In the genomic region with DNA sequence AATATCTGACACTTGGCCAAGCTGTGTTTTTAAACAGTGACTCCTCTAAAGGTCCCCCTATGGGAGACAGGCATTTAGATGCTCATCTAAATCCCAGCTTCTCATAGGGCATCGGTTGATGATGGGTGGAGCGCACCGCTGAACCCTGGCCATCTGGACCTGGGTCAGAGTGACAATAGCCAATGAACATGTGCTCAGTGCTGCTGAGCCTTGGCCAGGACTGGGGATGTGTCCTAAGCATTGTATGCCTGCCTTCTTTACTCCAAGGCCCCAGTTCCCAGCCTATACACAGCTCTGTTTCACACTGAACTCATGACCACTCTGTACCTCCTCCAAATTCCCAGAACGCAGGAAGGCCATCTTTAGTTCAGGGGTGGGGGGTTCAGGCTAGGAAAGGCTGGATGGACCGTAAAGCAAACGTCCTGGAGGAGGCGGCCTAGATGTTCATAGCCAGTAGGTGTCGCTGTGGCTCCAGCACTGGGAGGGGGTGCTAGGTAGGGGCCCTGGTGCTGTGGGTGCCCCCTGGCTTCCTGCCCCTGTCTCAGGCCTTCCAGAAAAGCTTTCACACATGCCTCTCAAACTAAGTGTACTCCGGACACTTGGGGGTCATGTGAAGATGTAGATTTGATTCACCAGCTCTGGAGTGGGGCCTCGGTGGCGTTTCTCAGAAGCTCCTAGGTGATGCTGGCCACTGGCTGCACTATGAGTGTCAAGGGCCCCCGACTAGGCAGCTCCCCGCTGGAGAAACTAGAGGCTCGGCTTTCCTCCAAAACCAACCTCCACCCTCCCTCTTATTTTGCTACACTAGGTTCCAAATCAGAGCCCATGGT, we compare ENCODE assay signal across 9 mouse cellular contexts.
A peak's percentile ranks its signal among the peaks of the same experiment; 100 is the strongest.
DNase-seq lines count a peak whose midpoint lies in the region; ATAC-seq and TF ChIP-seq lines count a peak whose summit lies in the region.
"Had no signal": no experiment of that assay in that cellular context is flagged by ENCODE, and none has a peak within 500 bp of the region (broad histone marks: within the 10 kb centered on the region; RNA-seq: fewer than 3 reads in every experiment).

No protein-coding gene starts in this region.

- no peaks in the 10 kb centered on the region; the same call in 1 of the 2 replicates for H3K27me3 ChIP-seq in forebrain, postnatal 0 days (ENCODE audit: insufficient read depth, low read length)
- peaks cover 8% of the 10 kb centered on the region for H3K27me3 ChIP-seq in hindbrain, embryonic 16.5 days (replicated peaks; ENCODE audit: control insufficient read depth, insufficient read depth, low read length)
- peaks cover 99% of the 10 kb centered on the region for H3K27me3 ChIP-seq in midbrain, embryonic 10.5 days (ENCODE audit: low read depth, poor library complexity, severe bottlenecking)
- H3K27me3 ChIP-seq in stomach, embryonic 16.5 days (ENCODE audit: control insufficient read depth, insufficient read depth, low read length) = 0 out of 2 replicates have a peak, but pooled peaks cover 2% of the 10 kb centered on the region

- H3K4me1 ChIP-seq in bone marrow macrophage, adult 2 months (ENCODE audit: control insufficient read depth, insufficient read depth, low read length) = no peaks in the 10 kb centered on the region
- H3K4me1 ChIP-seq in forebrain, postnatal 0 days (ENCODE audit: insufficient read depth) = no peaks in the 10 kb centered on the region
- 0 out of 2 replicates have a peak, but pooled peaks cover 2% of the 10 kb centered on the region for H3K4me1 ChIP-seq in hindbrain, embryonic 16.5 days (ENCODE audit: control insufficient read depth, insufficient read depth, low read depth, low read length)
- H3K4me1 ChIP-seq in midbrain, embryonic 10.5 days = peaks cover 32% of the 10 kb centered on the region
- no peaks in the 10 kb centered on the region for H3K4me1 ChIP-seq in stomach, embryonic 16.5 days (ENCODE audit: control insufficient read depth, insufficient read depth, low read length)

- peak; percentile 53; the same call in 1 of the 2 replicates for ATAC-seq in forebrain, postnatal 0 days
- ATAC-seq in hindbrain, embryonic 16.5 days = peak; percentile 53
- peak; percentile 42 for ATAC-seq in stomach, embryonic 16.5 days (ENCODE audit: insufficient read depth, low FRiP score)

- TF ChIP-seq POLR2A in bone marrow macrophage, adult 2 months (IDR thresholded peaks at IDR 0.05; ENCODE audit: borderline replicate concordance, low read depth, low read length) = no peak

- H3K9me3 ChIP-seq in forebrain, postnatal 0 days (ENCODE audit: low read length) = no peaks in the 10 kb centered on the region
- H3K9me3 ChIP-seq in hindbrain, embryonic 16.5 days (ENCODE audit: control insufficient read depth, low read length) = no peaks in the 10 kb centered on the region
- no peaks in the 10 kb centered on the region for H3K9me3 ChIP-seq in midbrain, embryonic 10.5 days (replicated peaks)
- H3K9me3 ChIP-seq in stomach, embryonic 16.5 days (replicated peaks; ENCODE audit: control insufficient read depth, low read length) = no peaks in the 10 kb centered on the region

- intact Hi-C loops in left cerebral cortex, postnatal 14 days (cut with DNase I) = loop anchor here (1.0 to 10.0 kb wide), 3 partner anchors 171 to 354 kb away; a partner anchor contains a TSS

- no peak overlapping the region for H3K27ac ChIP-seq in bone marrow macrophage, adult 2 months (ENCODE audit: insufficient read depth, low read depth, low read length)
- H3K27ac ChIP-seq in forebrain, postnatal 0 days (ENCODE audit: low read depth, low read length) = no peak overlapping the region
- H3K27ac ChIP-seq in hindbrain, embryonic 16.5 days (ENCODE audit: low read depth, low read length) = no peak overlapping the region
- peak overlapping the region; percentile 59 for H3K27ac ChIP-seq in midbrain, embryonic 10.5 days (replicated peaks)
- no peak overlapping the region for H3K27ac ChIP-seq in stomach, embryonic 16.5 days (ENCODE audit: low read length)
- H3K27ac ChIP-seq: macrophage had no signal

- peak; percentile 58 for TF ChIP-seq CTCF in bone marrow macrophage, adult 2 months (IDR thresholded peaks at IDR 0.05; ENCODE audit: low read depth, low read length)
- TF ChIP-seq CTCF in forebrain, postnatal 0 days (IDR thresholded peaks at IDR 0.05; ENCODE audit: low read depth) = peak; percentile 89

- H3K36me3 ChIP-seq in forebrain, postnatal 0 days (ENCODE audit: insufficient read depth) = no peaks in the 10 kb centered on the region
- H3K36me3 ChIP-seq in hindbrain, embryonic 16.5 days (ENCODE audit: control insufficient read depth, insufficient read depth, low read length) = no peaks in the 10 kb centered on the region
- 0 out of 2 replicates have a peak, but pooled peaks cover 10% of the 10 kb centered on the region for H3K36me3 ChIP-seq in midbrain, embryonic 10.5 days
- H3K36me3 ChIP-seq in stomach, embryonic 16.5 days (ENCODE audit: control insufficient read depth, insufficient read depth, low read length) = no peaks in the 10 kb centered on the region

- no peak overlapping the region for H3K9ac ChIP-seq in forebrain, postnatal 0 days
- H3K9ac ChIP-seq in hindbrain, embryonic 16.5 days (ENCODE audit: low read depth, low read length) = no peak overlapping the region
- H3K9ac ChIP-seq in stomach, embryonic 16.5 days (ENCODE audit: low read length) = no peak overlapping the region

- peak; percentile 61 for DNase-seq in layer of hippocampus, adult 11-12 months (ENCODE audit: low spot score)
- DNase-seq in layer of hippocampus, adult 9-10 months (ENCODE audit: low spot score) = no peak
- DNase-seq in forebrain, postnatal 0 days = peak; percentile 68
- DNase-seq in left cerebral cortex, postnatal 14 days (ENCODE audit: low spot score in 2 of 2) = peak; percentile 13 to 49
- peak; percentile 77 for DNase-seq in midbrain, embryonic 10.5 days (ENCODE audit: low spot score)

- 25% methylated on average over 14 of the region's 14 CpGs for WGBS in forebrain, postnatal 0 days
- 18% methylated on average over 14 of the region's 14 CpGs for WGBS in hindbrain, embryonic 16.5 days
- 21% methylated on average over 14 of the region's 14 CpGs for WGBS in midbrain, embryonic 10.5 days
- WGBS in stomach, embryonic 16.5 days = 29% methylated on average over 14 of the region's 14 CpGs

- no peak overlapping the region for H3K4me3 ChIP-seq in bone marrow macrophage, adult 2 months (ENCODE audit: insufficient read depth, low read length)
- H3K4me3 ChIP-seq in forebrain, postnatal 0 days (ENCODE audit: low read depth, low read length) = no peak overlapping the region
- H3K4me3 ChIP-seq in hindbrain, embryonic 16.5 days (ENCODE audit: low read length) = no peak overlapping the region
- no peak overlapping the region for H3K4me3 ChIP-seq in midbrain, embryonic 10.5 days
- H3K4me3 ChIP-seq in stomach, embryonic 16.5 days (replicated peaks; ENCODE audit: low read length) = no peak overlapping the region

- H3K4me2 ChIP-seq in forebrain, postnatal 0 days (ENCODE audit: low read depth) = no peak overlapping the region
- no peak overlapping the region for H3K4me2 ChIP-seq in hindbrain, embryonic 16.5 days (ENCODE audit: low read length)
- H3K4me2 ChIP-seq in stomach, embryonic 16.5 days (ENCODE audit: low read depth, low read length) = no peak overlapping the region
